Mouse (Mus musculus) lung, embryonic 15.5 days (tissue): ENCODE data around the gene Pitpnm1. TPM values are rescaled to one million over a fixed set of nuclear protein-coding genes. Genes with fewer than 3 reads are reported as not detected.
A peak's percentile ranks its signal among the peaks of the same experiment; 100 is the strongest.

Experiments
- ATAC-seq: fragments of 200-750 bp; cut with Nextera tagmentation; 2 replicates; pipeline ENCODE4 v1.8.0; 2017; ENCODE audit warnings: moderate number of reproducible peaks, borderline replicate concordance; ENCODE audit not compliant: low FRiP score, low TSS enrichment; ENCODE audit errors: extremely low read depth
- H3K27ac ChIP-seq: fragments of 300-500 bp; sonication (generic); 2 replicates; pipeline ENCODE4 v1.5.1; 2015; ENCODE audit warnings: moderate library complexity, mild to moderate bottlenecking, inconsistent platforms
- H3K27me3 ChIP-seq: fragments of 300-500 bp; sonication (generic); 2 replicates; pipeline ENCODE4 v1.6.1; 2015; ENCODE audit warnings: inconsistent platforms
- H3K36me3 ChIP-seq: fragments of 300-500 bp; sonication (generic); 2 replicates; pipeline ENCODE4 v1.6.1; 2015; ENCODE audit warnings: inconsistent platforms
- H3K4me1 ChIP-seq: fragments of 300-500 bp; sonication (generic); 2 replicates; pipeline ENCODE4 v1.6.1; 2015; ENCODE audit warnings: inconsistent platforms
- H3K4me2 ChIP-seq: fragments of 300-500 bp; sonication (generic); 2 replicates; pipeline ENCODE4 v1.6.1; 2015; ENCODE audit warnings: inconsistent platforms, mild to moderate bottlenecking, moderate library complexity
- H3K4me3 ChIP-seq: fragments of 300-500 bp; sonication (generic); 2 replicates; pipeline ENCODE4 v1.5.1; 2015; ENCODE audit warnings: mild to moderate bottlenecking, inconsistent platforms
- H3K9ac ChIP-seq: fragments of 300-500 bp; sonication (generic); 2 replicates; pipeline ENCODE4 v1.6.1; 2015; ENCODE audit warnings: inconsistent platforms
- H3K9me3 ChIP-seq: fragments of 300-500 bp; sonication (generic); 2 replicates; pipeline ENCODE4 v1.6.1; 2016; ENCODE audit warnings: inconsistent platforms
- WGBS: fragments of 180-500 bp; shearing (Covaris S2); methylation state at CpG from one replicate; pipeline ENCODE4 v1.1.7; 2015; 5-methylcytosine and 5-hydroxymethylcytosine counted together
- polyA plus RNA-seq: library from polyadenylated mRNA; unstranded; fragments of >200 nt; fragmentation: Nextera tagmentation; extraction: Ambion mirVana; gene quantifications from 2 replicates; pipeline ENCODE4 v1.2.1, GENCODE M21; 2015

The Pitpnm1 gene
- polyA plus RNA-seq, 1 experiment from 2014 or later, result 13.8 TPM

DNA sequence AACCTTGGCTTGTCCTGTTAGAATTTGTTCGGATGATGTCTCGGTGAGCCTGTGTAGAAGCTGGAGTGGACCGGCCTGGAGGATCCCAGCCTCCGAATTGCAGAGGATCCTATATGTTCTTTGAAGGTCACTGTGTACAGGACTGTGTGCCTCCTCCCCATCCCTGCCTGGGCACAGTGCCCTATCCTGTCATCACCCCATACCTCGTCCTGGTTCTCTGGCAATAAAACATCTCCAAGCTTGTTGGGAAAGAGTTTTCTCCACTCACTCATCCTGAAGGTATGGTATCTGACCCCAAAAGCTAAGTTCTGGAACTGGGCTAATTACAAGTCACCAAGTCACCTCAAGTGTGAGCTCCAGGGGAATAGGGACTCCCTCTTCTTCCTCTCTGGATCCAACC, 12.7 kb upstream of the Pitpnm1 start:
- 82% methylated on average over 5 of the region's 5 CpGs for WGBS
- H3K27me3 ChIP-seq, result peaks cover 13% of the 10 kb centered on the region; the same call in 1 of the 2 replicates
- H3K36me3 ChIP-seq, result no peaks in the 10 kb centered on the region
- no peaks in the 10 kb centered on the region for H3K9me3 ChIP-seq
- H3K9ac ChIP-seq, result no peak overlapping the region
- no peak overlapping the region for H3K4me2 ChIP-seq
- no peak overlapping the region for H3K4me3 ChIP-seq
- no peaks in the 10 kb centered on the region; the same call in 1 of the 2 replicates for H3K4me1 ChIP-seq
- no peak for ATAC-seq
- H3K27ac ChIP-seq, result no peak overlapping the region

DNA sequence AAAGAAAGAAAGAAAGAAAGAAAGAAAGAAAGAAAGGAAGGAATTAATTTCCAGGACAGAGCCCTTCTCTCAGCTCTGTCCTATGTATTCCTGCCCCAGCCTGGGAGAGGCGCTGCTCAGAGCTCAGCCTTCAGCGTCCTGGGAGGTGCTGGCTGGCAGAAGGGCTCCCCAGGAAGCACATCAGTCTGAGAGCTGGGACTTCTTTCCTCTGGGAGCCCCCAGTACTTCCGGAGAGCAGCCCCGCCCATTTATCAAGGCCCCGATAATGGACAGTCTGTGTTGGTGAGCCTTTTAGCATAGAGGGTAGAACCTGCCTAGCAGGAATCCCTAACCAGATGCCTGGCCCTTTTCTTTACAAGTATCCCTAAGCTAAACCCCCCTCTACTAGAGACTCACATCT, 11.7 kb upstream of the Pitpnm1 start:
- Histone ChIP-seq H3K9me3 (no peaks in the 10 kb centered on the region), H3K27ac (no peak overlapping the region), H3K9ac (no peak overlapping the region), H3K4me2 (no peak overlapping the region), H3K4me3 (no peak overlapping the region), H3K36me3 (no peaks in the 10 kb centered on the region), H3K27me3 (peaks cover 13% of the 10 kb centered on the region; the same call in 1 of the 2 replicates), H3K4me1 (no peaks in the 10 kb centered on the region; the same call in 1 of the 2 replicates)
- no peak for ATAC-seq
- 30% methylated on average over 5 of the region's 5 CpGs for WGBS

DNA sequence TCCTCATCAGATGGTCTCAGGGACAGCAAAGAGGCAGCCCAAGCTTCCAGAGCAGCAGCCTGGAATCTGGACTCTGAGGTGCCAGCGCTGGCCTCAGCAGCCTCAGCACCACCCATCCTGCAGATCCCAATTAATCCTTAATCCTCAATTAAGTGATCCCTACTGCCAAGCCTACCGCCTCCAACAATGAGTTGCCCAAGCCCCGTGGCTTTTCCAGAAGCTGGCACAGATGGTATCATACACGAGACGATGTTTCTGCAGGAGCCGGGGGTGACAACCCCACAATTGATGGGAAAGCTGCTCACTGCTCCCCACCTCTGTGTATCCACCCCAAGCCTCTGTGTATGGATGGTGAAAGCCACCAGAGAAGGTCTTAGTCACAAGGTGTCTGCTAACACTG, 10.7 kb upstream of the Pitpnm1 start:
- H3K36me3 ChIP-seq, result no peaks in the 10 kb centered on the region
- WGBS, result 73% methylated on average over 6 of the region's 6 CpGs
- H3K4me1 ChIP-seq, result no peaks in the 10 kb centered on the region
- no peak overlapping the region for H3K4me3 ChIP-seq
- ATAC-seq, result no peak
- no peak overlapping the region for H3K27ac ChIP-seq
- H3K9me3 ChIP-seq, result no peaks in the 10 kb centered on the region
- H3K4me2 ChIP-seq, result no peak overlapping the region
- no peak overlapping the region for H3K9ac ChIP-seq
- H3K27me3 ChIP-seq, result peaks cover 13% of the 10 kb centered on the region; the same call in 1 of the 2 replicates

DNA sequence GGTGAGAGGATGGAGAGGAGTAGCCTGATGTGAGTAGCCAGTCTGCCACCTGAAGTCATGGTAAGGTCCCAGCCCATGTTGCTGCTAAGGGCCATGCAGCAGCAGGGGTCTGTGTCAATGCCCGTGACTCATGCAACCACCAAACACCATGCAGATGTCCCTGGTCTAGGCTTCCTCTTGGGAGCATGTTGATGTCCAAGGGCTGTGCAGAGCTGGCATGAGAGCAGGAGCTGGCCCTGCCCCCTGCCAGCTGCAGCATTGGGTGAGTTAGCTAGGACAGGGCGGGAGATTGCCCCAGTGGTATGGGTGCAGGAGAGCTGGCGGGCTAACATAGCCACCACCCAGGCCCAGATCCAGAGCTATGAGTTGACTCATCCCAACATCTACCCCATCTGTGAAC, 9.4 kb upstream of the Pitpnm1 start:
- Histone ChIP-seq H3K27ac (no peak overlapping the region), H3K9me3 (no peaks in the 10 kb centered on the region), H3K36me3 (no peaks in the 10 kb centered on the region), H3K27me3 (peaks cover 6% of the 10 kb centered on the region; the same call in 1 of the 2 replicates), H3K4me1 (no peaks in the 10 kb centered on the region), H3K4me2 (no peak overlapping the region), H3K4me3 (no peak overlapping the region), H3K9ac (no peak overlapping the region)
- WGBS, result 80% methylated on average over 3 of the region's 3 CpGs
- ATAC-seq, result no peak

DNA sequence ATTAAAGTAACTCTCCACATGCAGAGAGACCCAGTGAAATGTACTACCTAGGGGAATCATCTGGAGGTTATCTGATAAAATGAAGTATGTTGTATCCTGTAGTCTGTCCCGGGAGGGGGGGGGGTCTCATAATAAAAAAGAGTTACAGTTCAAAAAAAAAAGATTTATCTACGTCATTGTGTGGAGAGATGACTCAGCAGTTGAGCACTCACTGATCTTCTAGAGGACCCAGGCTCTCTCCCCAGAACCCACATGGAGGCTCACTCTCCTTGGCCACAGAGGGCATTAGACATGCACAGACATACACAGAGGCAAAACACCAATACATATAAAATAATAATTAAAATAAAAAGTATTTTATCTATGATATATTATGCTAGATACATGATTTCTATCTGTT, 8.4 kb upstream of the Pitpnm1 start:
- ATAC-seq, result no peak
- WGBS, result 47% methylated on average over 2 of the region's 2 CpGs
- no peaks in the 10 kb centered on the region for H3K36me3 ChIP-seq

DNA sequence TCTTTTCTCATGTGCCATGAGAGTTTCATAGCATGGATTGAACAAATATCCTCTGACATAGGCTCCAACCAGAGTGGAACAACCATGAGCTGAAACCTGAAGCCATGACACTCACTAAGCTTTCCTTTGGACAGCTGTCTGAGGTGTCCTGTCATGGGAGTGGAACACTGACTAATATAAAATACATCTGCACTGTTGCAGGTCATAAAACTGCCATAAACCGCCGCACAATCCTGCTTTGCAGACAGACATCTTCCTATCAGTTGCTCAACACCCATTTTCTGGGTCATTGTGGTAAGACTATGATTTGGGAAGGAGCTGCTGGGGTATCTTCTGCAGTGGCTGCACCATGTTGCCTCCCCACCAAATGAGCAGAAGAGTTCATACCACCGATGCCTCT, 7.0 kb upstream of the Pitpnm1 start:
- peaks cover 6% of the 10 kb centered on the region; the same call in 1 of the 2 replicates for H3K27me3 ChIP-seq
- H3K4me3 ChIP-seq, result no peak overlapping the region
- ATAC-seq, result no peak
- no peaks in the 10 kb centered on the region for H3K36me3 ChIP-seq
- H3K4me1 ChIP-seq, result peaks cover 6% of the 10 kb centered on the region; the same call in 1 of the 2 replicates
- H3K27ac ChIP-seq, result no peak overlapping the region
- no peak overlapping the region for H3K9ac ChIP-seq
- no peak overlapping the region for H3K4me2 ChIP-seq
- WGBS, result 56% methylated on average over 3 of the region's 3 CpGs
- H3K9me3 ChIP-seq, result no peaks in the 10 kb centered on the region

More for the DNA sequence above, 8.4 kb upstream of the Pitpnm1 start:
- Histone ChIP-seq H3K9ac (no peak overlapping the region), H3K4me3 (no peak overlapping the region), H3K27ac (no peak overlapping the region), H3K4me1 (0 out of 2 replicates have a peak, but pooled peaks cover 2% of the 10 kb centered on the region), H3K27me3 (peaks cover 6% of the 10 kb centered on the region; the same call in 1 of the 2 replicates), H3K9me3 (no peaks in the 10 kb centered on the region), H3K4me2 (no peak overlapping the region)

DNA sequence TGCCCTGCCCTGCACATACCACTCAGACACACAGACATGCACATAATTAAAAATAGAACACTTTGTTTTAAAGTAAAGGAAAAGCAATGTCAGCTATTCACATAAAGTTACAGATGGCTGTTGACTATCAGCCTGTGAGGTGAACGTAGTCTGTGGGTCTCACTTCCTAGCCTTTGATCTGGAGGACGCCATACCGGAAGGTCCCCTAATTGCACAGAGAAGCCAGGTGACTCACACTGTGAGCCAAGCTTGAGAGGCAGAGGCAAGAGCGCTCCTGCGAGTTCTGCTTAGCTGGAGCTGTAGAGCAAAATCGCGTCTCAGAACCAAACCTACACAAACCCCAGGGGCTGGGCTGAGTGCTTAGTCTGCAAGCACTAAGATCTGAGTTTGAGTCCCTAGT, 6.0 kb upstream of the Pitpnm1 start:
- Histone ChIP-seq H3K27ac (no peak overlapping the region), H3K4me2 (no peak overlapping the region), H3K9me3 (no peaks in the 10 kb centered on the region), H3K36me3 (no peaks in the 10 kb centered on the region), H3K9ac (no peak overlapping the region), H3K4me3 (no peak overlapping the region), H3K27me3 (peaks cover 6% of the 10 kb centered on the region; the same call in 1 of the 2 replicates), H3K4me1 (peaks cover 16% of the 10 kb centered on the region)
- no peak for ATAC-seq
- WGBS, result 67% methylated on average over 7 of the region's 7 CpGs

DNA sequence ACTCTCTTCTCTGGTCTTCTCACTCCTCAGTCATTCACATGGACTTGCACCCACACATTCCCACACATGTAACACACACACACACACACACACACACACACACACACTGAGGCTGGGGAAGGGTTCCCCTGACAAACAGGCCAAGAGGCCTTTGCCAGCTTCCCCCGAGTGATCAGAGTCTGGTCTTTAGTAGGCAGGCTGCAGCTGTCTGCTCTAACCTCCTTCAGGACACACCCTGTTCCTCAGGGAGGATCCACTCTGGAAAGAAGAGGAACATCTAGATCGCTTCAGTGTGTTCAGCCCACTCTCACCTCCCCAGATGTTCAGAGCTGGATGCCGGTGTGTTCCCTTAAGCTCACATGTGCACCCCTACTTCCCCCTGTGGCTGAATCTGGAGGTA, 5.5 kb upstream of the Pitpnm1 start:
- Histone ChIP-seq H3K4me3 (no peak overlapping the region), H3K4me1 (peaks cover 21% of the 10 kb centered on the region), H3K27ac (no peak overlapping the region), H3K36me3 (no peaks in the 10 kb centered on the region), H3K27me3 (peaks cover 3% of the 10 kb centered on the region; the same call in 1 of the 2 replicates), H3K4me2 (no peak overlapping the region), H3K9me3 (no peaks in the 10 kb centered on the region), H3K9ac (no peak overlapping the region)
- WGBS, result 63% methylated on average over 3 of the region's 3 CpGs
- no peak for ATAC-seq

DNA sequence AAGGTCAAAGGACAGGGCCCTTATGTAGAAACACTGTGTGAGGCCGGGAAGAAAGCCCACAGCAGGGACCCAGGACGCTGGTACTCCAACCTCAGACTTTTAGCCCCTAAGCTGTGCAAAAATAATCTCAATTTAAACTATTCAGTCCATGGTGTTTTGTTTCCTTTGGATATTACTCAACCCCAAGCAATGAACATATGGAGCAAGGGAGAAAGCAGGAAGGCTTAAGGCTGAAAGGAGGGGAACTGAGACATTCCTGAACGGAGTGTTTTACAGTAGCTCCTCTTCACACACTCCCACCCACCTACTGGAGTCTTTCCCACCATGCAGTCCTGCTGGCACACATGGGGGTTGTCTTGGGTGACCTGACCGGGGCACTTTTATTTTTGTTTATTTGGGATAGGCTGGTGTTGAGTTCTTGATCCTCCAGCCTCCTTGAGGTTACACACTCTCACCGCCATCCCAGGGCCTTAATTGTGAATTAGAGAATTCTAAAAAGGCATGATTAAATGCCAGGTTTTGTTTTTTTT, 5.0 kb upstream of the Pitpnm1 start:
- peaks cover 4% of the 10 kb centered on the region; the same call in 1 of the 2 replicates for H3K27me3 ChIP-seq
- no peak overlapping the region for H3K27ac ChIP-seq
- no peak overlapping the region for H3K9ac ChIP-seq
- ATAC-seq, result no peak
- no peaks in the 10 kb centered on the region for H3K36me3 ChIP-seq
- no peaks in the 10 kb centered on the region for H3K9me3 ChIP-seq
- no peak overlapping the region for H3K4me2 ChIP-seq
- 65% methylated on average over 5 of the region's 5 CpGs for WGBS
- H3K4me1 ChIP-seq, result peaks cover 26% of the 10 kb centered on the region
- no peak overlapping the region for H3K4me3 ChIP-seq

DNA sequence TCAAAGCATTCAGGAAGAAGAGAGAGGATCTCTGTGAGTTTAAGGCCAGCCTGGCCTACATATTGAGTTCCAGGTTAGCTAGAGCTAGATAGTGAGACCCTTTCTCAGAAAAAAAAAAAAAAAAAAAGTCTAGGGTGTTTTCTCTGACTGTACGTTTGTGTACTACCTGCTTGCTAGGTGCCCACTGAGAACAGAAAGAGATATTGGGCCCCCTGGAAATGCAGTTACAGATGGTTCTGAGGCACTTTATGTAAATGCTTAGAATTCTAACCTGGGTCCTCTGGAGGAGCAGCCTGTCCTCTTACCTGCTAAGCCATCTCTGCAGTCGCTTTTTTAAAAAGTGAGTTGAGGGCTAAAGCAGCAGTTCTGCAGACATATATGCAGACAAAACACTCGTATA, 4.0 kb upstream of the Pitpnm1 start:
- H3K9ac ChIP-seq, result no peak overlapping the region
- peaks cover 14% of the 10 kb centered on the region for H3K27me3 ChIP-seq
- no peaks in the 10 kb centered on the region for H3K36me3 ChIP-seq
- peak overlapping the region; percentile 73; the same call in 1 of the 2 replicates for H3K4me2 ChIP-seq
- no peak for ATAC-seq
- WGBS, result 65% methylated on average over 3 of the region's 3 CpGs
- no peak overlapping the region for H3K27ac ChIP-seq
- H3K4me3 ChIP-seq, result no peak overlapping the region
- H3K9me3 ChIP-seq, result no peaks in the 10 kb centered on the region
- H3K4me1 ChIP-seq, result peaks cover 36% of the 10 kb centered on the region

DNA sequence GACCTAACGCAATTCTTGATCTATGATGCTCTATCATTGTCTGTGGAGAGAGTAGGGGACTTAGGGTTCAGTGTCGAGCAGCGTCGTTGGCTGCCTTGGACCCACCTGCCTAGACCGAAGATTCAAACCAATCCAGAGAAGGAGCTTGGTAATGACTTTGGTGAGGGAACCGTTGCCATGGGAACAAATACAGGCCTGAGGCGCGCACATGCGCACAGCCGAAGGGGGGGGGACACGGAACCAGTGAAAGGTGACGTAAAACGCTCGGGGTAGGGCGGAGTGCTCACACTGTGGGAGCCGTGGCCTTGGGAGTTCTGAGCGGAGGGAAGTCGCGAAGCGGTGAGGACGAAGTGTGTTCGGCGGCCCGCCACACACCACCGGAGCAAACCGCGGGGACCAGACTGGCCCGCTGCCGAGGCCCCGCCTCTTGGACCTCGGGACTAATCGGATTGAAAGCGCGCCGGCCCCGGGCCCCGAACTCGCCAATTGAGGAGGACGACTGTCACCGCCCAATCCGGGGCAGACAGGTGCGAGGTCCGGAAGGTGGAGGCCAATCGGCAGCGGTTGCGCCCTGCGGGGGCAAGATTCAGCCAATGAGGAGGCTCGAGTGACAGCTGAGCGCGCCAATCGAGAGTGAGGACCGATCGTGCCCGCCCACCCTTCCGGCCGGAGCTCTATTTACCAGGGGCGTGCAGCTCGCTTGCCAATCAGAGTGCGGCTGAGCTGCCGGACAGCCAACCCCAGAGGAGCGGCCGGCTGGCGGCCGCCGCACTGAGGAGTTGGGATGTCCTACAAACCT, 3.0 kb upstream of the Pitpnm1 start, which contains the start of gene Cdk2ap2:
Gene Cdk2ap2, plus strand, starts transcription at position 541 of the 799 bp plus-strand sequence.
- Histone ChIP-seq H3K27ac (peak within 1 kb of the TSS; percentile 91), H3K4me1 (peaks cover 40% of the 10 kb centered on the region), H3K9me3 (no peaks in the 10 kb centered on the region), H3K4me3 (peak within 1 kb of the TSS; percentile 53), H3K36me3 (no peaks in the 10 kb centered on the region), H3K9ac (peak within 1 kb of the TSS; percentile 56), H3K27me3 (peaks cover 24% of the 10 kb centered on the region), H3K4me2 (peak within 1 kb of the TSS; percentile 73)
- ATAC-seq, result peak; percentile 91
- under 1% methylated on average over 64 of the region's 65 CpGs for WGBS

DNA sequence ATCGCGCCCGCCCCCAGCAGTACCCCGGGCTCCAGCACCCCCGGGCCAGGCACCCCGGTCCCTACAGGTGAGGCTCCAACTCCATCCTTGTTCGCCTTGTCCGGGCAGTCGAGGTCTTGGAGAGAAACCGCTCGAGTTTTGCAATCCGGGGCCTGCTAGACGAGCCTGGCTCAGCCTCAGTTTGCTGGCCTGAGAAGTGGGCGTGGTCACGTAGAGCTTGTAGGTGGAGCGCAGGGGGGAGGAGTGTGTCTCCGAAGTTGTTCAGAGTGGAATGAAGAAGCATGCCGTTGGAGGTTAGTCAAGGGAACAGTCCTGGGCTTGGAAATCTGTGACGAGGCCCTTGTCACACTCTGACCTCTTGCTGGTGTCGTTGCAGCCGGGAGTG, 2.4 kb upstream of the Pitpnm1 start:
- peak overlapping the region; percentile 91 for H3K27ac ChIP-seq
- H3K36me3 ChIP-seq, result no peaks in the 10 kb centered on the region
- H3K4me2 ChIP-seq, result peak overlapping the region; percentile 73
- H3K4me1 ChIP-seq, result peaks cover 40% of the 10 kb centered on the region
- H3K9me3 ChIP-seq, result no peaks in the 10 kb centered on the region
- H3K9ac ChIP-seq, result peak overlapping the region; percentile 56
- peaks cover 30% of the 10 kb centered on the region for H3K27me3 ChIP-seq
- WGBS, result under 1% methylated on average over 21 of the region's 21 CpGs
- H3K4me3 ChIP-seq, result peak overlapping the region; percentile 53
- ATAC-seq, result peak; percentile 37; the same call in 1 of the 2 replicates
